Mouse (Mus musculus): ENCODE measurements around the gene Cacna2d3.

The Cacna2d3 gene

GRCm38 (mm10) chr14:29639266-29639665 is 82.4 kb downstream of the Cacna2d3 start:
- DNase-seq (ENCODE audit: low spot score) = no peak

GRCm38 (mm10) chr14:29628213-29628612 is 93.5 kb downstream of the Cacna2d3 start:
- no peak for DNase-seq (ENCODE audit: low spot score)

GRCm38 (mm10) chr14:29612436-29612835 is 109.2 kb downstream of the Cacna2d3 start:
- no peak for DNase-seq (ENCODE audit: low spot score)

- DNase-seq (ENCODE audit: low spot score) = no peak
Observed at GRCm38 (mm10) chr14:29608761-29609160, 112.9 kb downstream of the Cacna2d3 start.

- DNase-seq (ENCODE audit: low spot score) = no peak
Observed at GRCm38 (mm10) chr14:29599428-29599827, 122.2 kb downstream of the Cacna2d3 start.

- DNase-seq (ENCODE audit: low spot score) = no peak
Observed at GRCm38 (mm10) chr14:29592896-29593295, 128.8 kb downstream of the Cacna2d3 start.

GRCm38 (mm10) chr14:29589628-29590027 is 132.0 kb downstream of the Cacna2d3 start:
- no peak for DNase-seq (ENCODE audit: low spot score)

GRCm38 (mm10) chr14:29581961-29582360 is 139.7 kb downstream of the Cacna2d3 start:
- no peak for DNase-seq (ENCODE audit: low spot score)

- no peak for DNase-seq (ENCODE audit: low spot score)
Observed at GRCm38 (mm10) chr14:29577786-29578185, 143.9 kb downstream of the Cacna2d3 start.

GRCm38 (mm10) chr14:29575551-29575950 is 146.1 kb downstream of the Cacna2d3 start:
- DNase-seq (ENCODE audit: low spot score) = no peak

- no peak for DNase-seq (ENCODE audit: low spot score)
Observed at GRCm38 (mm10) chr14:29562704-29563103, 159.0 kb downstream of the Cacna2d3 start.

GRCm38 (mm10) chr14:29561122-29561834 is 160.4 kb downstream of the Cacna2d3 start:
- no peak for DNase-seq (ENCODE audit: low spot score)

- no peak for DNase-seq (ENCODE audit: low spot score)
Observed at GRCm38 (mm10) chr14:29558440-29558839, 163.2 kb downstream of the Cacna2d3 start.

GRCm38 (mm10) chr14:29556152-29556551 is 165.5 kb downstream of the Cacna2d3 start:
- DNase-seq (ENCODE audit: low spot score) = no peak

GRCm38 (mm10) chr14:29552471-29552870 is 169.2 kb downstream of the Cacna2d3 start:
- DNase-seq (ENCODE audit: low spot score) = no peak

GRCm38 (mm10) chr14:29548646-29549045 is 173.0 kb downstream of the Cacna2d3 start:
- DNase-seq (ENCODE audit: low spot score) = no peak

GRCm38 (mm10) chr14:29530516-29530915 is 191.1 kb downstream of the Cacna2d3 start:
- DNase-seq (ENCODE audit: low spot score) = no peak

- no peak for DNase-seq (ENCODE audit: low spot score)
Observed at GRCm38 (mm10) chr14:29528696-29529095, 193.0 kb downstream of the Cacna2d3 start.

- no peak for DNase-seq (ENCODE audit: low spot score)
Observed at GRCm38 (mm10) chr14:29519751-29520669, 201.7 kb downstream of the Cacna2d3 start.

GRCm38 (mm10) chr14:29502667-29503066 is 219.0 kb downstream of the Cacna2d3 start:
- no peak for DNase-seq (ENCODE audit: low spot score)

GRCm38 (mm10) chr14:29498546-29499290 is 222.9 kb downstream of the Cacna2d3 start:
- no peak for DNase-seq (ENCODE audit: low spot score)

- no peak for DNase-seq (ENCODE audit: low spot score)
Observed at GRCm38 (mm10) chr14:29496552-29496951, 225.1 kb downstream of the Cacna2d3 start.

Measured in ovary, postnatal 14 days (tissue).